Mouse (Mus musculus) gastrocnemius, postnatal 10 days (tissue): ENCODE data around the gene Zfp750. TPM values are rescaled to one million over a fixed set of nuclear protein-coding genes. Genes with fewer than 3 reads are reported as not detected.

Experiments used
- DNase-seq: peaks from one replicate; pipeline ENCODE4 v3.0.0; 2021; ENCODE audit warnings: mixed read lengths
- total RNA-seq, 2 experiments: library from RNA; stranded (reverse); gene quantifications; 2 replicates each; pipeline ENCODE4 v1.2.3; 2021

Zfp750 gene
- total RNA-seq, 2 experiments from 2014 or later: not detected

GRCm38 (mm10) chr11:121542471-121542870 lies 23.3 kb upstream of the Zfp750 start:
- no peak for DNase-seq

GRCm38 (mm10) chr11:121536528-121536927 lies 17.4 kb upstream of the Zfp750 start:
- no peak for DNase-seq

- no peak for DNase-seq
Measured at GRCm38 (mm10) chr11:121529747-121530146, 10.6 kb upstream of the Zfp750 start.

GRCm38 (mm10) chr11:121524191-121524590 lies 5.1 kb upstream of the Zfp750 start:
- no peak for DNase-seq

DNA sequence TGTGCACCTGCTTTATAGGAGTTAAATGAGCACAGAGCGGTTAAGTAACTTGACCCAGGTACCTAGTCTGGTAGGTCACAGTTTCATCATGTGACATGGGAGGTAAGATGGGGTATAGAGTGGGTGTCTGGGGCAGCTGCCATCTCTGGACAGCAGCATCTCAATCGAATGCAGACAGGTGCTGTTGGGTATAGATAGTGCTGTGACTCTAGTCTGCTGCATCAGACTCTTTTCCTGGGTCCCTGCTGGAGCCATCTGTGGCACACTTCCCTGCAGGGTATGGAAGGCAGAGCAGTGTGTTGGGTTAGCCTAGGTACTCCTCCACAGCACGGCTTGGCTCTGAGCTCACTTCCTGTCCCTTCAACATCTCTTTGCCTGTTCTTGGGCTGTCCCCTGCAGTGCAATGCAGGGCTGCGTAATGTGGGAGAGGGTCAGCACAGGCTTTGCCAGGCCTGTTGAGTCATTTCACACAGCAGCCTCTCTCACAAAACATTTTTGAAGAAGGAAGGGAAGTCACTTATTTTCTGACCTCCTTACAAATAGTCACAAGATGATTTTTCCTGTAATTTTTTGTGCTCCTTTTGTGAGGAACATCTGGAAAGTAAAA lies 3.1 kb upstream of the Zfp750 start:
- DNase-seq: no peak

- DNase-seq: no peak
Measured at GRCm38 (mm10) chr11:121520761-121521160, 1.6 kb upstream of the Zfp750 start.

GRCm38 (mm10) chr11:121519703-121520102 lies 570 bp upstream of the Zfp750 start:
- DNase-seq: no peak

GRCm38 (mm10) chr11:121517687-121518465 lies 1.3 kb downstream of the Zfp750 start:
- DNase-seq: no peak

DNA sequence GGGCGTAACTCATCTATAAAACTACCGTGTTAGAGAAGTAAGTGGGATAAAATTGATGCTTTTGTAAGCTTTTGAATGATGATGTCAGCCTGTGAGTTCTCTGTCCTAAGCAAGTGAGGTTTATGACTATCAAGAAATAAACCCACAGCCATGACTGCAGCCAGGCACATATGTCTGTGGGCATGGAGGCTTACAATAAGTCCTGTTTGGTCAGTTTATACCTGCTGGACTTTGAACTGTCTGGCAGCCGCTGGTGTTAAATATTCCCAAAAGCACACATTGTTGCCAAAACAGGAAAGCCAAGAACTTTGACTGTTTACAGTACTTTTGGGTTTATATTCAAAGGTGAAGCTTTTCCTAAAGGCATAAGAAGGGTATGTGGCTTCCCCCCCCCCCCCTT lies 2.2 kb downstream of the Zfp750 start:
- DNase-seq: no peak

- no peak for DNase-seq
Measured at GRCm38 (mm10) chr11:121515996-121516395, 3.1 kb downstream of the Zfp750 start.

DNA sequence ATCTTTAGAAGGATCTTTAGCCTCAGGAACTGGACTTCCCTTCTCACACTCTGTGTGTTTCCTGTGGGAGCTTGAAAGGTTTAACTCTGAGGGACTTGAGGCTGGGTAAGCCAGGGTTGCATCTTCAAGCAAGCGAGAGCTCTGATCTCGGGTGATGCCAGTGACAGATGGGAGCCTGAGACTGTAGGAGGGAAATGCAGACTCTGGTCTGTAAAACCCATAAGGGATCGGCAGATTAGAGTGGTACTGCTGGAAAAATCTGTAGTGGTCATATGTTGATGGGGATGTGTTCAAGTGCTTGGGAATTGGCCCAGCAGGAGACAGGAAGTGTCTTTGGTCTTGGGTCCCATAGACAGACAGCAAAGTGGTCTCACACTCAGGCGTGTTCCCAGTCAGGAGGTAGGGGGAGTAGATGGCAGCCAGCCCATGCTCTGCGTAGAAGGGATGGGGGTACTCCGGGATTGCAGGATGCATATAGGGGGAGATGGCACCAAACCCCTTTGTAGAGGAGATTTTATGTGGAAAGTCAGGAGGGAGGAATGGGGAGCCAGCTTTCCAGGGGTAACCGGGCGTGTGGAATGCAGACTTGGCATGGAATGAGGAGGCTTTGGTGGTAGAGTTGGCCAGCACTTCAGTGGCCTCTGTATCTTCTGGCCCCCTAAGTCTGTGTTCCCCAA lies 6.1 kb downstream of the Zfp750 start:
- no peak for DNase-seq

- no peak for DNase-seq
Measured at GRCm38 (mm10) chr11:121510512-121511246, 8.5 kb downstream of the Zfp750 start.

DNA sequence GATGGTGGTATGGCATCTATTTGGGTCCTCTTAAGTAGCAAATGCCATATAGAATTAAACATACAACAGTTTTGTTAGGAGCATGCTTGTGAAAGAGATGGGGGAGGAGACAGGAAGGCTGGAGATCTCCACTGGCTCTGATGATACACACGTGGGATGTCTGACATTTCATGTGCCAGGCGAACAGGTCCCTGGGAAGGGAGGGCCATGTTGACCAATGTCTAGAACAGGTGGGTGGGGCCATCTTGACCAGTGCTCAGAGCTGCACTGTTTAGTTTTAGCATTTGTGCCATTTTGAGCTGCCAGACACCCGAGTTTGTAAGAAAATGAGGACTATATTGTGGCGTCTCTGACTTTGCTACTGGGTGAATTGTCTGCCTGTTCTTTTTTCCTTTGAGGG lies 10.7 kb downstream of the Zfp750 start:
- no peak for DNase-seq

- no peak for DNase-seq
Measured at GRCm38 (mm10) chr11:121502000-121502860, 16.9 kb downstream of the Zfp750 start.

DNA sequence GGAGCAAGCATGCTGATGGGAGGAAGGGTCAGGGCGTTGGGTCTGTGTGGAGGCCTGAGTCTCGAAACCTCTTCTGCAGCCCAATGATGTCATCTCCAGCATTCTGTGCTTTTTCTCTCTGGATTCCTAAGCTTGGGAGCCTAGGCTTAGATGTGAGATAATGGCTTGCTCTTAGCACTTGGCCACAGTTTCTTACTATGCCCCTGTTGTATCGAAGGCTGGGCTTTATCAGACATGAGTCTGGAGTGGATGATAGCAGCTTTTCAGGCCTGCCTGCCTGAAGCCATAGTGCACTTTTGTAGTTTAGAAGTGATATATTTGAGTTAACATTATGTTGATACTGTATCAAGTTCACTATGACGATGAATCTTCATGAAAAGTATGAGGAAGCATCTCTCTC lies 17.6 kb downstream of the Zfp750 start:
- DNase-seq: no peak

- DNase-seq: no peak
Measured at GRCm38 (mm10) chr11:121500595-121500994, 18.5 kb downstream of the Zfp750 start.

DNA sequence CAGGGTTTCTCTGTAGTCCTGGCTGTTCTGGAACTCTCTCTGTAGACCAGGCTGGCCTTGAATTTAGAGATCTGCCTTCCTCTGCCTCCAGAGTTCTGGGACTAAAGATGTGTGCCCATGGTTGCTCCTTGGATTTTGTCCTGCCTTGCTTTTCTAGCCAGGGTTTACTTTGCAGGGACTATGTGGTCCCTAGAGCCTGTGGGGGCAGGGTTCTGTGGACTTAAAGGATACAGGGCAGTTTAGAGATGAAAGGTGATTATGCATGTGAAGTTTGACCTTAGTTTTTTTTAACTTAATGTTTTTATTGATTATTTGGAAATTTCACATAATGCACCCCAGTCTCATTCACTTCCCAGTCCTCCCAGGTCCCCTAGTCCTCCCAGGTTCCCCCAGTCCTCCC lies 28.5 kb downstream of the Zfp750 start:
- no peak for DNase-seq

- no peak for DNase-seq
Measured at GRCm38 (mm10) chr11:121485882-121486281, 33.3 kb downstream of the Zfp750 start.

GRCm38 (mm10) chr11:121481129-121481528 lies 38.0 kb downstream of the Zfp750 start:
- DNase-seq: no peak

DNA sequence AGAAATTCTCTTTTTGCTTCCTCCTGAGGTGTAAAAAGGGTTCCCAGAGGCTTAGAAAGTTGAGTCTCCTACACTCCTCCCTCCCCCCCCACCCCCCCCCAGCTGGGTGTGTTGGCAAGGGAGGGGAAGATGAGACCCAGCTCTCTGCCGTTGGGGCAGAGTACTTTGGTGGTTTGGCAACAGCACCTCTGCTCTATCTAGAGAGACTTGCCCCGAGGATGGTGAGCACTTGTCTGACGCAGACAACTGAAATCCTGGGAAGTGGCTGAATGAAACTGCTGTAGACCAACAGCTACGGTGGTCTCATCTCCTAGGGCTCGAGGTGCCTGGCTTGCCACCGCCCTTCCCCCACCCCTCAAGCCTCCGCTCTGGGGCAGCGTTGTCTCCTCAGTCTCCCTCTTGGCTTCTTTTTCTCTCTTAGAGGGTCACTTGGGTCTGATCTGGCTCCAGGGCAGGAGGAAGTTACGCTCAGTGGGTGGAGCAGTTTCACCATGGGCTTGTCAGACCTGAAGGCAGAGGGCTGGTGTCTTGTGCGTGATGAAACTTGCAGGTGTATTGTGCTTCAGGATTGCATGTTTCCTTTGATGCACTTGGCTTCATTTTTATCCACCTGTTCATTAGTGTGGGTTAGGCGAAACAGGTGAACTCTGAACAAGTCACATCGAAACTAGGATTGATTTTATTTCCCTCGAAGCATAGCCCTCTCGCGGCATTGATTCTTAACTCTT lies 39.5 kb downstream of the Zfp750 start:
- no peak for DNase-seq
